Mouse (Mus musculus) G1E (cell line): ENCODE results near the gene Retnla.

Source experiments
- CTCF ChIP-seq: IDR thresholded peaks from 2 replicates; pipeline ENCODE4 v1.5.1; 2012; ENCODE audit warnings: low read depth, low read length, inconsistent platforms, mixed read lengths
- GATA2 ChIP-seq: IDR thresholded peaks from 2 replicates; pipeline ENCODE4 v1.6.1; 2012; ENCODE audit warnings: low read depth, low read length, inconsistent platforms, borderline replicate concordance
- TAL1 ChIP-seq: conservative IDR thresholded peaks from 2 replicates; pipeline ENCODE4 v1.6.1; 2012; ENCODE audit warnings: low read depth, low read length, inconsistent platforms, mixed read lengths

DNA sequence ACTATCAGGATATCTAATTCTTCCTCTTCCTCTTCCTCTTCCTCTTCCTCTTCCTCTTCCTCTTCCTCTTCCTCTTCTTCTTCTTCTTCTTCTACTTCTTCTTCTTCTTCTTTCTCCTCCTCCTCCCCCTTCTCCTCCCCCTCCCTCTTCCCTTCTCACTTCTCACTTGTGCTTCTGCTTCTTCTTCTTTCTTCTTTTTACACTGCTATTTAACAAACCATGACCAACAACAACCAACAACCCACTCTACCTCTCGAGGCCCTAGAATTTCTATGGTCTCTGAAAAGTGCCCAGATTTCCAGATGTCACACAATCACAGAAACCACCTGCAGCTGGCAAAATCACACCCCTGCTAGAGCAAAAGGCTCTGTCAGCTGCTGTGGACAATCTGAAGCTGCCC is 14.7 kb upstream of the Retnla start:
- no peak for TF ChIP-seq CTCF
- TF ChIP-seq TAL1: no peak
- TF ChIP-seq GATA2: no peak
